Mouse (Mus musculus): Measurements from ENCODE around the gene Dock8.

Gene Dock8

DNA sequence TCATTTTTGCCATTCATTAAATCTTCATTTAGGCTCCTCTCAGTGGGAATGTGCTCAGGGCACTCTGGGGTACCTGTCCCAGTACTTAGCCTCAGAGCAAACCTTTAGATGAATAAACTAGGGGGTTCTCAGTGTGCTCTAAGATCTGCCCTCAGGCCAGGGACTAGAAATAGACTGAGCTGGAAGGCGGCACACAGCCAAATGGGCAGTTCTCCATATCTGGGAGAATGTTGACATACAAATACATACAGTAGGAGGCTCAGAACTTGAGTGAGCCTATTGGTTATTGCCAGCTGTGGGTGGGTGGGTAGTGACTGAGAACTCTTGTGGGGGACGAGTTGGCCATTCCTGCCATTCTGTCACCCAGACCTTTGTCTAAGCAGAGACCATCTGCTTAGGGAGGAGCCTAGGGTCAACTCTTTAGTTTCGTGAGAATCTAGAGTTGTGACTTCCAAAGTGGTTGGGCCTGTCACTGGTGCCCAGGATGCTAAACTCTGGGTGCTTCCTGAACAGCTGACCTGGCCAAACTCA lies 252.3 kb downstream of the Dock8 start:
- no peak for DNase-seq (ENCODE audit: low read depth, low spot score)

Measured in 3T3-L1 (cell line).